Mouse (Mus musculus) frontal cortex, postnatal 14 days (tissue): Measurements from ENCODE around the gene Fmnl3.

Experiments
- DNase-seq, 2 experiments: peaks; one replicate each; pipeline ENCODE4 v3.0.0; 2022; ENCODE audit warnings: low spot score in 2 of 2

The Fmnl3 gene

GRCm38 (mm10) chr15:99318071-99318470 lies 52.2 kb downstream of the Fmnl3 start:
- no peak for DNase-seq

GRCm38 (mm10) chr15:99317267-99317651 lies 53.0 kb downstream of the Fmnl3 start:
- no peak for DNase-seq

- peak; percentile 57 to 79 for DNase-seq
Measured at GRCm38 (mm10) chr15:99316314-99317266, 53.7 kb downstream of the Fmnl3 start.

GRCm38 (mm10) chr15:99314891-99315290 lies 55.4 kb downstream of the Fmnl3 start:
- DNase-seq = no peak

- no peak for DNase-seq
Measured at GRCm38 (mm10) chr15:99310617-99311016, 59.7 kb downstream of the Fmnl3 start.

GRCm38 (mm10) chr15:99309549-99309948 lies 60.7 kb downstream of the Fmnl3 start:
- DNase-seq = no peak

- no peak for DNase-seq
Measured at GRCm38 (mm10) chr15:99307476-99307875, 62.8 kb downstream of the Fmnl3 start.

GRCm38 (mm10) chr15:99296213-99296612 lies 74.1 kb downstream of the Fmnl3 start:
- DNase-seq = no peak

GRCm38 (mm10) chr15:99295484-99295981 lies 74.7 kb downstream of the Fmnl3 start, which contains the start of gene Fam186b:
Gene Fam186b (minus strand): TSS chr15:99295888.
- DNase-seq = peak in 1 of 2 experiments; percentile 23

- DNase-seq = peak; percentile 93 to 95
Measured at GRCm38 (mm10) chr15:99294813-99295374, 75.4 kb downstream of the Fmnl3 start, which contains the start of gene Prpf40b. Gene Prpf40b (plus strand): TSS chr15:99295087.

- DNase-seq = no peak
Measured at GRCm38 (mm10) chr15:99294287-99294686, 76.0 kb downstream of the Fmnl3 start.

GRCm38 (mm10) chr15:99290586-99290985 lies 79.7 kb downstream of the Fmnl3 start:
- DNase-seq = no peak

GRCm38 (mm10) chr15:99285189-99285535 lies 85.1 kb downstream of the Fmnl3 start:
- no peak for DNase-seq

GRCm38 (mm10) chr15:99284527-99285188 lies 85.6 kb downstream of the Fmnl3 start:
- DNase-seq = no peak

GRCm38 (mm10) chr15:99283456-99283855 lies 86.8 kb downstream of the Fmnl3 start:
- no peak for DNase-seq

GRCm38 (mm10) chr15:99278271-99278670 lies 92.0 kb downstream of the Fmnl3 start:
- no peak for DNase-seq

- DNase-seq = no peak
Measured at GRCm38 (mm10) chr15:99276095-99276494, 94.2 kb downstream of the Fmnl3 start.
